Mouse (Mus musculus): ENCODE measurements around the gene Olfr1381. TPM values are rescaled to one million over a fixed set of nuclear protein-coding genes. Genes with fewer than 3 reads are reported as not detected.

Gene Olfr1381
- polyA plus RNA-seq, 1 experiment from 2014 or later = not detected

Other genes starting within 250 kb of the Olfr1381 start
- gene Olfr10, start 238.7 kb upstream of the Olfr1381 start, polyA plus RNA-seq (2016; fragmentation: Nextera tagmentation; extraction: Ambion mirVana) = not detected in 2 replicates
- gene Olfr1391, start 220.7 kb upstream of the Olfr1381 start, polyA plus RNA-seq (2016; fragmentation: Nextera tagmentation; extraction: Ambion mirVana) = not detected in 2 replicates
- not detected in 2 replicates for gene Olfr1390, start 208.3 kb upstream of the Olfr1381 start, polyA plus RNA-seq (2016; fragmentation: Nextera tagmentation; extraction: Ambion mirVana)
- not detected in 2 replicates for gene Olfr1389, start 120.4 kb upstream of the Olfr1381 start, polyA plus RNA-seq (2016; fragmentation: Nextera tagmentation; extraction: Ambion mirVana)
- gene Olfr1388, start 106.8 kb upstream of the Olfr1381 start, polyA plus RNA-seq (2016; fragmentation: Nextera tagmentation; extraction: Ambion mirVana) = 0.14 and 0.19 TPM in 2 replicates
- not detected in 2 replicates for gene Olfr1387, start 88.1 kb upstream of the Olfr1381 start, polyA plus RNA-seq (2016; fragmentation: Nextera tagmentation; extraction: Ambion mirVana)
- gene Olfr1386, start 78.4 kb upstream of the Olfr1381 start, polyA plus RNA-seq (2016; fragmentation: Nextera tagmentation; extraction: Ambion mirVana) = not detected in 2 replicates
- not detected in 2 replicates for gene Olfr1385, start 54.4 kb upstream of the Olfr1381 start, polyA plus RNA-seq (2016; fragmentation: Nextera tagmentation; extraction: Ambion mirVana)
- not detected in 2 replicates for gene Olfr1384, start 36.7 kb upstream of the Olfr1381 start, polyA plus RNA-seq (2016; fragmentation: Nextera tagmentation; extraction: Ambion mirVana)
- not detected in 2 replicates for gene Olfr1383, start 23.8 kb upstream of the Olfr1381 start, polyA plus RNA-seq (2016; fragmentation: Nextera tagmentation; extraction: Ambion mirVana)
- gene Olfr1382, start 15.2 kb upstream of the Olfr1381 start, polyA plus RNA-seq (2016; fragmentation: Nextera tagmentation; extraction: Ambion mirVana) = not detected in 2 replicates
- gene Olfr1380, start 13.4 kb downstream of the Olfr1381 start, polyA plus RNA-seq (2016; fragmentation: Nextera tagmentation; extraction: Ambion mirVana) = not detected in 2 replicates
- gene Flt4, start 65.8 kb downstream of the Olfr1381 start, polyA plus RNA-seq (2016; fragmentation: Nextera tagmentation; extraction: Ambion mirVana) = 5.1 and 5.4 TPM in 2 replicates
- not detected in 2 replicates for gene Scgb3a1, start 120.2 kb downstream of the Olfr1381 start, polyA plus RNA-seq (2016; fragmentation: Nextera tagmentation; extraction: Ambion mirVana)
- gene Cnot6, start 169.3 kb downstream of the Olfr1381 start, polyA plus RNA-seq (2016; fragmentation: Nextera tagmentation; extraction: Ambion mirVana) = 85.9 and 90.0 TPM in 2 replicates

All from embryonic facial prominence, embryonic 12.5 days (tissue).